Comparison of ENCODE assay signal across 10 mouse cellular contexts in the genomic region with DNA sequence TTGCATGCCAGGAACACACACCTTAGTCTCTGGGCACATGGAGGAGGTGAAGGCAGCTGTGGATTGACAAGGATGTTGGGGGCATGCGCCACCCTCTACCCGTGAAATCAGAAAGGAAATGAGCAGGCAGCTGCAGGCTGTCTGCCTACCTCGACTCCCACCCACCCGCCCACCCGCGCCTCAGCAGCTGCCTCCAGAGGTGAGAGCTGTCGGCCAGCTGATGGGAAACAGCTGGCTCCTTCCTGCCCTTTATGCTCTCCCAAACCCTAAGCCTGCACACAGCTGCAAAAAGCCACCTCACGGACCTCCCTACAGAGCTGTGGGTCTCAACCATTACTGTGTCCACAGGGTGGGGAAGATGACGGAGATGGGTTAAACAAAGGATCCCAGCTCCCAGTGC. TPM values are rescaled to one million over a fixed set of nuclear protein-coding genes. Genes with fewer than 3 reads are reported as not detected.
A peak's percentile ranks its signal among the peaks of the same experiment; 100 is the strongest.
DNase-seq lines count a peak whose midpoint lies in the region; ATAC-seq and TF ChIP-seq lines count a peak whose summit lies in the region.
"Had no signal": no experiment of that assay in that cellular context is flagged by ENCODE, and none has a peak within 500 bp of the region (broad histone marks: within the 10 kb centered on the region; RNA-seq: fewer than 3 reads in every experiment).

No protein-coding gene starts in this region.

- peaks cover 23% of the 10 kb centered on the region for H3K4me1 ChIP-seq in kidney, embryonic 16.5 days (ENCODE audit: insufficient read depth, low read length)
- peaks cover 36% of the 10 kb centered on the region for H3K4me1 ChIP-seq in embryonic facial prominence, embryonic 10.5 days
- peaks cover 17% of the 10 kb centered on the region for H3K4me1 ChIP-seq in stomach, embryonic 16.5 days (ENCODE audit: control insufficient read depth, insufficient read depth, low read length)
- no peaks in the 10 kb centered on the region for H3K4me1 ChIP-seq in midbrain, postnatal 0 days (ENCODE audit: insufficient read depth, low read length)
- H3K4me1 ChIP-seq in hindbrain, embryonic 12.5 days = peaks cover 11% of the 10 kb centered on the region; the same call in 1 of the 2 replicates

- H3K27ac ChIP-seq in kidney, embryonic 16.5 days (ENCODE audit: low read length) = peak overlapping the region; percentile 66
- H3K27ac ChIP-seq in embryonic facial prominence, embryonic 10.5 days (replicated peaks) = peak overlapping the region; percentile 21; the same call in 1 of the 2 replicates
- H3K27ac ChIP-seq in stomach, embryonic 16.5 days (ENCODE audit: low read length) = peak overlapping the region; percentile 36
- H3K27ac ChIP-seq in midbrain, postnatal 0 days (ENCODE audit: low read depth, low read length) = no peak overlapping the region
- no peak overlapping the region for H3K27ac ChIP-seq in hindbrain, embryonic 12.5 days

- 9% methylated on average over 9 of the region's 9 CpGs for WGBS in kidney, embryonic 16.5 days
- WGBS in embryonic facial prominence, embryonic 10.5 days = 40% methylated on average over 9 of the region's 9 CpGs
- 38% methylated on average over 9 of the region's 9 CpGs for WGBS in stomach, embryonic 16.5 days
- WGBS in midbrain, postnatal 0 days = 56% methylated on average over 9 of the region's 9 CpGs
- 51% methylated on average over 9 of the region's 9 CpGs for WGBS in hindbrain, embryonic 12.5 days

- H3K4me2 ChIP-seq in kidney, embryonic 16.5 days (replicated peaks; ENCODE audit: low read depth, low read length) = peak overlapping the region; percentile 15; the same call in 1 of the 2 replicates
- H3K4me2 ChIP-seq in stomach, embryonic 16.5 days (ENCODE audit: low read depth, low read length) = 0 out of 2 replicates have a peak overlapping the region, but pooled peaks have one; percentile 5
- H3K4me2 ChIP-seq in midbrain, postnatal 0 days (ENCODE audit: low read depth, low read length, poor library complexity, severe bottlenecking) = no peak overlapping the region
- no peak overlapping the region for H3K4me2 ChIP-seq in hindbrain, embryonic 12.5 days (replicated peaks)

- peak; percentile 76 for ATAC-seq in kidney, embryonic 16.5 days (ENCODE audit: low FRiP score, low TSS enrichment)
- peak; percentile 6 for ATAC-seq in inflammation-experienced regulatory T-cells, adult 6 months
- ATAC-seq in stomach, embryonic 16.5 days (ENCODE audit: insufficient read depth, low FRiP score) = peak; percentile 51; the same call in 1 of the 2 replicates
- ATAC-seq in midbrain, postnatal 0 days (ENCODE audit: low FRiP score) = no peak
- ATAC-seq in hindbrain, embryonic 12.5 days (ENCODE audit: low FRiP score) = no peak
- ATAC-seq: forebrain, postnatal 0 days had no signal

- no peaks in the 10 kb centered on the region for H3K27me3 ChIP-seq in kidney, embryonic 16.5 days (ENCODE audit: insufficient read depth, low read length)
- H3K27me3 ChIP-seq in embryonic facial prominence, embryonic 10.5 days (replicated peaks; ENCODE audit: low read depth, poor library complexity, severe bottlenecking) = 0 out of 2 replicates have a peak, but pooled peaks cover 3% of the 10 kb centered on the region
- no peaks in the 10 kb centered on the region for H3K27me3 ChIP-seq in stomach, embryonic 16.5 days (ENCODE audit: control insufficient read depth, insufficient read depth, low read length)
- H3K27me3 ChIP-seq in midbrain, postnatal 0 days (ENCODE audit: insufficient read depth, low read length) = no peaks in the 10 kb centered on the region
- H3K27me3 ChIP-seq in hindbrain, embryonic 12.5 days = no peaks in the 10 kb centered on the region

- H3K4me3 ChIP-seq in kidney, embryonic 16.5 days (ENCODE audit: low read length) = no peak overlapping the region
- H3K4me3 ChIP-seq in embryonic facial prominence, embryonic 10.5 days = no peak overlapping the region
- H3K4me3 ChIP-seq in stomach, embryonic 16.5 days (replicated peaks; ENCODE audit: low read length) = no peak overlapping the region
- no peak overlapping the region for H3K4me3 ChIP-seq in midbrain, postnatal 0 days (ENCODE audit: low read depth, low read length)
- H3K4me3 ChIP-seq in hindbrain, embryonic 12.5 days = no peak overlapping the region

- DNase-seq in kidney, adult 18-20 months = no peak
- DNase-seq in embryonic facial prominence, embryonic 10.5 days (ENCODE audit: low spot score) = peak; percentile 67
- DNase-seq in ovary, postnatal 10 days (ENCODE audit: low spot score) = no peak
- DNase-seq in midbrain, postnatal 0 days (ENCODE audit: low spot score) = no peak
- DNase-seq: adrenal gland, postnatal 36 days; forebrain, postnatal 0 days had no signal

- H3K36me3 ChIP-seq in kidney, embryonic 16.5 days (ENCODE audit: insufficient read depth, low read length) = no peaks in the 10 kb centered on the region
- H3K36me3 ChIP-seq in embryonic facial prominence, embryonic 10.5 days (replicated peaks) = no peaks in the 10 kb centered on the region
- H3K36me3 ChIP-seq in stomach, embryonic 16.5 days (ENCODE audit: control insufficient read depth, insufficient read depth, low read length) = no peaks in the 10 kb centered on the region
- no peaks in the 10 kb centered on the region for H3K36me3 ChIP-seq in midbrain, postnatal 0 days (ENCODE audit: insufficient read depth, low read length)
- H3K36me3 ChIP-seq in hindbrain, embryonic 12.5 days = no peaks in the 10 kb centered on the region

- TF ChIP-seq CTCF in midbrain, postnatal 0 days (IDR thresholded peaks at IDR 0.05) = no peak

- H3K9ac ChIP-seq in kidney, embryonic 16.5 days (replicated peaks; ENCODE audit: low read length) = no peak overlapping the region
- H3K9ac ChIP-seq in stomach, embryonic 16.5 days (ENCODE audit: low read length) = 0 out of 2 replicates have a peak overlapping the region, but pooled peaks have one; percentile 8
- H3K9ac ChIP-seq in midbrain, postnatal 0 days (replicated peaks; ENCODE audit: low read length, poor library complexity, severe bottlenecking) = no peak overlapping the region
- H3K9ac ChIP-seq in hindbrain, embryonic 12.5 days = no peak overlapping the region
- H3K9ac ChIP-seq: forebrain, postnatal 0 days had no signal

- no peaks in the 10 kb centered on the region for H3K9me3 ChIP-seq in kidney, embryonic 16.5 days (ENCODE audit: low read length)
- no peaks in the 10 kb centered on the region for H3K9me3 ChIP-seq in embryonic facial prominence, embryonic 10.5 days
- no peaks in the 10 kb centered on the region for H3K9me3 ChIP-seq in stomach, embryonic 16.5 days (replicated peaks; ENCODE audit: control insufficient read depth, low read length)
- no peaks in the 10 kb centered on the region for H3K9me3 ChIP-seq in midbrain, postnatal 0 days (ENCODE audit: low read length)
- H3K9me3 ChIP-seq in hindbrain, embryonic 12.5 days (replicated peaks) = no peaks in the 10 kb centered on the region

RNA-seq across cellular contexts. Expression of a gene that starts 44.4 kb away (rescaled TPM):
- 32.8 and 33.4 TPM in 2 replicates for polyA plus RNA-seq in kidney, embryonic 16.5 days (2015; fragmentation: Nextera tagmentation; extraction: Ambion mirVana)
- 27.0 and 28.1 TPM in 2 replicates for polyA plus RNA-seq in embryonic facial prominence, embryonic 10.5 days (2016; fragmentation: Nextera tagmentation; extraction: Ambion mirVana)
- 1 to 10 TPM; 3.2 to 4.5 (median 3.6) TPM for polyA plus RNA-seq in inflammation-experienced regulatory T-cells, adult 6 months (2017; shearing (Covaris generic))
- 29.4 and 30.8 TPM in 2 replicates for polyA plus RNA-seq in stomach, embryonic 16.5 days (2015; fragmentation: Nextera tagmentation; extraction: Ambion mirVana)
- 33.0 and 33.9 TPM in 2 replicates for total RNA-seq in midbrain, postnatal 0 days (2014; rRNA removed)
- polyA plus RNA-seq in midbrain, postnatal 0 days (2015; fragmentation: Nextera tagmentation; extraction: Ambion mirVana) = 20.3 and 21.0 TPM in 2 replicates
- 29.9 and 31.2 TPM in 2 replicates for polyA plus RNA-seq in hindbrain, embryonic 12.5 days (2016; fragmentation: Nextera tagmentation; extraction: Ambion mirVana)

Comparison
In these comparisons a context has a peak if more than half of its experiments do, and no peak if none do; other contexts are left out.
1. ATAC-seq: peak in kidney, embryonic 16.5 days (single experiment), inflammation-experienced regulatory T-cells, adult 6 months (single experiment) and stomach, embryonic 16.5 days (single experiment); none in midbrain, postnatal 0 days (single experiment) and hindbrain, embryonic 12.5 days (single experiment).
2. H3K27ac ChIP-seq: peak in kidney, embryonic 16.5 days (single experiment), embryonic facial prominence, embryonic 10.5 days (single experiment) and stomach, embryonic 16.5 days (single experiment); none in midbrain, postnatal 0 days (single experiment) and hindbrain, embryonic 12.5 days (single experiment).
3. H3K4me2 ChIP-seq: peak in kidney, embryonic 16.5 days (single experiment) and stomach, embryonic 16.5 days (single experiment); none in midbrain, postnatal 0 days (single experiment) and hindbrain, embryonic 12.5 days (single experiment).